Mouse (Mus musculus) liver, embryonic 14.5 days (tissue): ENCODE results near the gene Kcnc3. TPM values are rescaled to one million over a fixed set of nuclear protein-coding genes. Genes with fewer than 3 reads are reported as not detected.

Source experiments
- ATAC-seq: fragments of 200-750 bp; cut with Nextera tagmentation; 2 replicates; pipeline ENCODE4 v1.8.0; 2017; ENCODE audit warnings: moderate number of reproducible peaks, mild to moderate bottlenecking, moderate library complexity; ENCODE audit not compliant: insufficient read depth
- DNase-seq, 3 experiments: peaks; one replicate each; pipeline ENCODE4 v3.0.0-alpha.2; 2012 to 2013; ENCODE audit warnings: low read depth in 3 of 3, low spot score in 3 of 3
- H3K27ac ChIP-seq: fragments of 300-500 bp; sonication (generic); 2 replicates; pipeline ENCODE4 v1.5.1; 2014; ENCODE audit warnings: moderate library complexity, mild to moderate bottlenecking, control low read depth, inconsistent platforms
- H3K27me3 ChIP-seq: fragments of 300-500 bp; sonication (generic); 2 replicates; pipeline ENCODE4 v1.6.1; 2014; ENCODE audit warnings: mild to moderate bottlenecking, low read length, moderate library complexity; ENCODE audit not compliant: control insufficient read depth, insufficient read depth
- H3K36me3 ChIP-seq: fragments of 300-500 bp; sonication (generic); replicated peaks from 2 replicates; pipeline ENCODE4 v1.6.1; 2014; ENCODE audit warnings: low read depth; ENCODE audit not compliant: control insufficient read depth, insufficient read depth
- H3K4me1 ChIP-seq, 2 experiments: fragments of 200-500 bp in 1 of 2; fragments of 300-500 bp in 1 of 2; sonication (generic) in 1 of 2; replicated peaks; 2 replicates each; pipeline ENCODE4 v1.6.1; 2012 to 2014; ENCODE audit warnings: antibody characterized with exemption in 1 of 2, inconsistent platforms in 1 of 2, low read length in 1 of 2; ENCODE audit not compliant: control insufficient read depth in 2 of 2, insufficient read depth in 2 of 2
- H3K4me2 ChIP-seq: fragments of 300-500 bp; sonication (generic); 2 replicates; pipeline ENCODE4 v1.6.1; 2014; ENCODE audit warnings: low read depth, mild to moderate bottlenecking, control low read depth, moderate library complexity
- H3K4me3 ChIP-seq, 2 experiments: fragments of 200-500 bp in 1 of 2; fragments of 300-500 bp in 1 of 2; sonication (generic) in 1 of 2; 2 replicates each; pipeline ENCODE4 v1.5.1; 2012 to 2014; ENCODE audit warnings: low read depth in 2 of 2, low read length in 2 of 2, mild to moderate bottlenecking in 2 of 2, control low read depth in 1 of 2, inconsistent platforms in 1 of 2, moderate library complexity in 1 of 2; ENCODE audit not compliant: insufficient read depth in 1 of 2
- H3K9ac ChIP-seq: fragments of 300-500 bp; sonication (generic); replicated peaks from 2 replicates; pipeline ENCODE4 v1.6.1; 2014; ENCODE audit warnings: mild to moderate bottlenecking, control low read depth, moderate library complexity
- H3K9me3 ChIP-seq: fragments of 300-500 bp; sonication (generic); 2 replicates; pipeline ENCODE4 v1.6.1; 2016; ENCODE audit warnings: low read length, mixed read lengths; ENCODE audit not compliant: control insufficient read depth
- CTCF ChIP-seq: IDR thresholded peaks from 2 replicates; pipeline ENCODE4 v1.5.1; 2016; ENCODE audit warnings: antibody characterized with exemption, low read depth, control low read depth
- EP300 ChIP-seq: IDR thresholded peaks from 2 replicates; pipeline ENCODE4 v1.6.1; 2016; ENCODE audit warnings: antibody characterized with exemption, low read depth
- WGBS: fragments of 180-500 bp; shearing (Covaris S2); extraction: QIAGEN DNeasy Blood & Tissue Kit; methylation state at CpG from one replicate; pipeline ENCODE4 v1.1.7; 2014; ENCODE audit not compliant: insufficient replicate concordance; 5-methylcytosine and 5-hydroxymethylcytosine counted together
- polyA plus RNA-seq, 2 experiments: library from polyadenylated mRNA; depleted of rRNA in 1 of 2; stranded (reverse) in 1 of 2; unstranded in 1 of 2; fragments of >200 nt; fragmentation: Nextera tagmentation in 1 of 2; extraction: Ambion mirVana in 1 of 2; gene quantifications; 2 replicates each; pipeline versions ENCODE4 v1.2.1 to v1.2.3; 2012 to 2014

Gene Kcnc3
- polyA plus RNA-seq, 2 experiments, result 0.16 TPM; not detected in 1

DNA sequence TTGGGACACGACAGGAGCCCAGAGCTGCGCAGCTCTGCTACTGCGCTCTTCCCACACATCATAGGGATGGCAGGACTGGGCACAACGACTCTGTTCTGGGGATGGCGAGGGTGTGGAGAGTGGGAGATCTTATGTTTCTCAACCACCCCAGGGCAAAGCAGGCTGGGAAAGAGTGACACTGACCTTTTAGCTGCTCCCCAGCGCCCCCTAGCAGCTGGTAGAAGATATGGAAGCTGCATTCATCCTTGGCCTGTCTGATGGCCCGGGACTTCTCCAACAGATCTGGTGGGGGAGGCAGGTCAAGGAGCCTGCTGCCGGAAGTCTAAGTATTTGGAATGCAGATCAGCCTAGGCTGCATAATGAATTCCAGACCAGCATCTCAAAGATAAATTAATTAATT, 63.3 kb downstream of the Kcnc3 start:
- 40% methylated on average over 8 of the region's 8 CpGs for WGBS
- no peaks in the 10 kb centered on the region for H3K9me3 ChIP-seq
- no peaks in the 10 kb centered on the region for H3K27me3 ChIP-seq
- TF ChIP-seq CTCF (peak; percentile 57), EP300 (no peak)
- H3K4me2 ChIP-seq, result no peak overlapping the region
- ATAC-seq, result no peak
- H3K4me3 ChIP-seq, result no peak overlapping the region
- H3K4me1 ChIP-seq, result no peaks in the 10 kb centered on the region
- no peaks in the 10 kb centered on the region for H3K36me3 ChIP-seq
- no peak overlapping the region for H3K27ac ChIP-seq
- no peak overlapping the region for H3K9ac ChIP-seq
- DNase-seq, result peak in 1 of 3 experiments; percentile 9

Other genes with a start within 250 kb of the Kcnc3 start
- gene Syt3, start 206.6 kb upstream of the Kcnc3 start, polyA plus RNA-seq (2012; rRNA removed), result 0.02 and 0.06 TPM in 2 replicates
- 0.14 TPM in 1 of 2 replicates, not detected in the other for gene Syt3, start 206.6 kb upstream of the Kcnc3 start, polyA plus RNA-seq (2014; fragmentation: Nextera tagmentation; extraction: Ambion mirVana)
- 0.06 and 0.12 TPM in 2 replicates for gene 1700008O03Rik, start 204.8 kb upstream of the Kcnc3 start, polyA plus RNA-seq (2012; rRNA removed)
- not detected in 2 replicates for gene 1700008O03Rik, start 204.8 kb upstream of the Kcnc3 start, polyA plus RNA-seq (2014; fragmentation: Nextera tagmentation; extraction: Ambion mirVana)
- 0.02 and 0.30 TPM in 2 replicates for gene Lrrc4b, start 161.6 kb upstream of the Kcnc3 start, polyA plus RNA-seq (2012; rRNA removed)
- gene Lrrc4b, start 161.6 kb upstream of the Kcnc3 start, polyA plus RNA-seq (2014; fragmentation: Nextera tagmentation; extraction: Ambion mirVana), result not detected in 2 replicates
- gene Aspdh, start 125.3 kb upstream of the Kcnc3 start, polyA plus RNA-seq (2012; rRNA removed), result 10.2 and 14.7 TPM in 2 replicates
- gene Aspdh, start 125.3 kb upstream of the Kcnc3 start, polyA plus RNA-seq (2014; fragmentation: Nextera tagmentation; extraction: Ambion mirVana), result 10.9 and 11.0 TPM in 2 replicates
- gene Josd2, start 122.7 kb upstream of the Kcnc3 start, polyA plus RNA-seq (2012; rRNA removed), result 212 TPM in 2 replicates
- 155 and 164 TPM in 2 replicates for gene Josd2, start 122.7 kb upstream of the Kcnc3 start, polyA plus RNA-seq (2014; fragmentation: Nextera tagmentation; extraction: Ambion mirVana)
- 46.7 and 49.5 TPM in 2 replicates for gene Emc10, start 94.1 kb upstream of the Kcnc3 start, polyA plus RNA-seq (2012; rRNA removed)
- gene Emc10, start 94.1 kb upstream of the Kcnc3 start, polyA plus RNA-seq (2014; fragmentation: Nextera tagmentation; extraction: Ambion mirVana), result 41.7 and 49.3 TPM in 2 replicates
- gene Fam71e1, start 94.1 kb upstream of the Kcnc3 start, polyA plus RNA-seq (2012; rRNA removed), result 0.64 and 1.5 TPM in 2 replicates
- gene Fam71e1, start 94.1 kb upstream of the Kcnc3 start, polyA plus RNA-seq (2014; fragmentation: Nextera tagmentation; extraction: Ambion mirVana), result 0.48 and 1.6 TPM in 2 replicates
- gene Mybpc2, start 66.0 kb upstream of the Kcnc3 start, polyA plus RNA-seq (2012; rRNA removed), result not detected in 2 replicates
- gene Mybpc2, start 66.0 kb upstream of the Kcnc3 start, polyA plus RNA-seq (2014; fragmentation: Nextera tagmentation; extraction: Ambion mirVana), result not detected in 2 replicates
- 0.15 and 0.16 TPM in 2 replicates for gene Spib, start 58.6 kb upstream of the Kcnc3 start, polyA plus RNA-seq (2012; rRNA removed)
- gene Spib, start 58.6 kb upstream of the Kcnc3 start, polyA plus RNA-seq (2014; fragmentation: Nextera tagmentation; extraction: Ambion mirVana), result 0.11 TPM in 2 replicates
- gene Pold1, start 41.8 kb upstream of the Kcnc3 start, polyA plus RNA-seq (2012; rRNA removed), result 42.1 and 46.7 TPM in 2 replicates
- gene Pold1, start 41.8 kb upstream of the Kcnc3 start, polyA plus RNA-seq (2014; fragmentation: Nextera tagmentation; extraction: Ambion mirVana), result 37.5 and 40.2 TPM in 2 replicates
- 30.8 and 35.7 TPM in 2 replicates for gene Nr1h2, start 36.7 kb upstream of the Kcnc3 start, polyA plus RNA-seq (2012; rRNA removed)
- gene Nr1h2, start 36.7 kb upstream of the Kcnc3 start, polyA plus RNA-seq (2014; fragmentation: Nextera tagmentation; extraction: Ambion mirVana), result 38.1 and 41.4 TPM in 2 replicates
- gene Napsa, start 18.3 kb upstream of the Kcnc3 start, polyA plus RNA-seq (2012; rRNA removed), result 4.3 and 5.8 TPM in 2 replicates
- 6.7 and 8.6 TPM in 2 replicates for gene Napsa, start 18.3 kb upstream of the Kcnc3 start, polyA plus RNA-seq (2014; fragmentation: Nextera tagmentation; extraction: Ambion mirVana)
- 0.15 and 0.75 TPM in 2 replicates for gene Myh14, start 80.2 kb downstream of the Kcnc3 start, polyA plus RNA-seq (2012; rRNA removed)
- 0.09 and 0.23 TPM in 2 replicates for gene Myh14, start 80.2 kb downstream of the Kcnc3 start, polyA plus RNA-seq (2014; fragmentation: Nextera tagmentation; extraction: Ambion mirVana)
- gene Izumo2, start 118.1 kb downstream of the Kcnc3 start, polyA plus RNA-seq (2012; rRNA removed), result not detected in 2 replicates
- gene Izumo2, start 118.1 kb downstream of the Kcnc3 start, polyA plus RNA-seq (2014; fragmentation: Nextera tagmentation; extraction: Ambion mirVana), result not detected in 2 replicates
- 22.2 and 23.7 TPM in 2 replicates for gene Vrk3, start 157.7 kb downstream of the Kcnc3 start, polyA plus RNA-seq (2012; rRNA removed)
- 20.4 and 22.2 TPM in 2 replicates for gene Vrk3, start 157.7 kb downstream of the Kcnc3 start, polyA plus RNA-seq (2014; fragmentation: Nextera tagmentation; extraction: Ambion mirVana)
- 0.79 and 0.96 TPM in 2 replicates for gene Zfp473, start 160.4 kb downstream of the Kcnc3 start, polyA plus RNA-seq (2012; rRNA removed)
- gene Zfp473, start 160.4 kb downstream of the Kcnc3 start, polyA plus RNA-seq (2014; fragmentation: Nextera tagmentation; extraction: Ambion mirVana), result 0.81 and 1.1 TPM in 2 replicates
- 44.8 and 50.2 TPM in 2 replicates for gene Nup62, start 225.4 kb downstream of the Kcnc3 start, polyA plus RNA-seq (2012; rRNA removed)
- 31.5 and 32.8 TPM in 2 replicates for gene Nup62, start 225.4 kb downstream of the Kcnc3 start, polyA plus RNA-seq (2014; fragmentation: Nextera tagmentation; extraction: Ambion mirVana)
- gene Il4i1, start 225.7 kb downstream of the Kcnc3 start, polyA plus RNA-seq (2012; rRNA removed), result 0.36 and 0.40 TPM in 2 replicates
- 0.22 and 0.52 TPM in 2 replicates for gene Il4i1, start 225.7 kb downstream of the Kcnc3 start, polyA plus RNA-seq (2014; fragmentation: Nextera tagmentation; extraction: Ambion mirVana)
- 33.8 and 36.4 TPM in 2 replicates for gene Atf5, start 226.0 kb downstream of the Kcnc3 start, polyA plus RNA-seq (2012; rRNA removed)
- 2.5 TPM in 2 replicates for gene Atf5, start 226.0 kb downstream of the Kcnc3 start, polyA plus RNA-seq (2014; fragmentation: Nextera tagmentation; extraction: Ambion mirVana)